Mouse (Mus musculus) liver, postnatal 0 days (tissue): ENCODE data around the gene Rps8.

Source experiments
- CTCF ChIP-seq: sonication (generic); IDR thresholded peaks from 2 replicates; pipeline ENCODE4 v1.5.1; 2016; ENCODE audit warnings: antibody characterized with exemption, low read depth
- EP300 ChIP-seq: IDR thresholded peaks from 2 replicates; pipeline ENCODE4 v1.6.1; 2016; ENCODE audit warnings: antibody characterized with exemption, low read depth, mild to moderate bottlenecking

- TF ChIP-seq CTCF = no peak
- TF ChIP-seq EP300 = no peak
Observed at GRCm38 (mm10) chr4:117115592-117115991, 40.5 kb downstream of the Rps8 start.
